ENCODE assay signal across 8 mouse cellular contexts in genomic region chr6:124465299-124465698, GRCm38 (mm10). TPM values are rescaled to one million over a fixed set of nuclear protein-coding genes. Genes with fewer than 3 reads are reported as not detected.
DNase-seq lines count a peak whose midpoint lies in the region; ATAC-seq and TF ChIP-seq lines count a peak whose summit lies in the region.

No protein-coding gene starts in this region.

- no peaks in the 10 kb centered on the region for H3K79me2 ChIP-seq in myocyte (ENCODE audit: control insufficient read depth, insufficient read depth)

- H3K9me3 ChIP-seq in kidney, embryonic 16.5 days (ENCODE audit: low read length) = no peaks in the 10 kb centered on the region
- no peaks in the 10 kb centered on the region for H3K9me3 ChIP-seq in embryonic facial prominence, embryonic 14.5 days (ENCODE audit: control insufficient read depth, low read length)
- H3K9me3 ChIP-seq in intestine, embryonic 15.5 days = no peaks in the 10 kb centered on the region

- no peak for ATAC-seq in kidney, embryonic 16.5 days (ENCODE audit: low FRiP score, low TSS enrichment)
- no peak for ATAC-seq in embryonic facial prominence, embryonic 14.5 days (ENCODE audit: low read depth)
- no peak for ATAC-seq in intestine, embryonic 15.5 days

- no peak overlapping the region for H3ac ChIP-seq in myocyte (ENCODE audit: control insufficient read depth, insufficient read length)

- peak overlapping the region; percentile 79 for H3K4me2 ChIP-seq in kidney, embryonic 16.5 days (replicated peaks; ENCODE audit: low read depth, low read length)
- H3K4me2 ChIP-seq in embryonic facial prominence, embryonic 14.5 days (ENCODE audit: low read depth, low read length) = peak overlapping the region; percentile 76
- H3K4me2 ChIP-seq in intestine, embryonic 15.5 days (replicated peaks) = peak overlapping the region; percentile 88
- peak overlapping the region; percentile 52 for H3K4me2 ChIP-seq in myocyte (ENCODE audit: low read depth)

- H3K36me3 ChIP-seq in kidney, embryonic 16.5 days (ENCODE audit: insufficient read depth, low read length) = no peaks in the 10 kb centered on the region
- no peaks in the 10 kb centered on the region for H3K36me3 ChIP-seq in embryonic facial prominence, embryonic 14.5 days (ENCODE audit: control insufficient read depth, insufficient read depth, low read length)
- H3K36me3 ChIP-seq in intestine, embryonic 15.5 days = no peaks in the 10 kb centered on the region
- H3K36me3 ChIP-seq in myocyte (ENCODE audit: control insufficient read depth, insufficient read depth) = no peaks in the 10 kb centered on the region

- H3K4me1 ChIP-seq in kidney, embryonic 16.5 days (ENCODE audit: insufficient read depth, low read length) = peaks cover 13% of the 10 kb centered on the region
- H3K4me1 ChIP-seq in embryonic facial prominence, embryonic 14.5 days (ENCODE audit: control insufficient read depth, insufficient read depth, low read length) = no peaks in the 10 kb centered on the region
- H3K4me1 ChIP-seq in intestine, embryonic 15.5 days (replicated peaks) = 0 out of 2 replicates have a peak, but pooled peaks cover 6% of the 10 kb centered on the region

- DNase-seq in kidney, postnatal 36 days = no peak
- DNase-seq in embryonic facial prominence, embryonic 14.5 days (ENCODE audit: low spot score) = no peak
- DNase-seq in right cerebral cortex, postnatal 25 days = no peak
- no peak for DNase-seq in gastrocnemius, adult 8-10 months (ENCODE audit: low spot score in 2 of 2)
- no peak for DNase-seq in adipocyte (ENCODE audit: low spot score)

- no peak overlapping the region for H3K27ac ChIP-seq in kidney, embryonic 16.5 days (ENCODE audit: low read length)
- H3K27ac ChIP-seq in embryonic facial prominence, embryonic 14.5 days (replicated peaks; ENCODE audit: low read depth, low read length) = no peak overlapping the region
- no peak overlapping the region for H3K27ac ChIP-seq in intestine, embryonic 15.5 days

- no peaks in the 10 kb centered on the region for H3K27me3 ChIP-seq in kidney, embryonic 16.5 days (ENCODE audit: insufficient read depth, low read length)
- H3K27me3 ChIP-seq in embryonic facial prominence, embryonic 14.5 days (replicated peaks; ENCODE audit: control insufficient read depth, insufficient read depth, low read length) = no peaks in the 10 kb centered on the region
- H3K27me3 ChIP-seq in intestine, embryonic 15.5 days (replicated peaks) = no peaks in the 10 kb centered on the region
- H3K27me3 ChIP-seq in myocyte (ENCODE audit: control insufficient read depth, insufficient read depth, insufficient read length) = peaks cover 33% of the 10 kb centered on the region

- TF ChIP-seq POLR2A in myocyte (IDR thresholded peaks at IDR 0.05; ENCODE audit: insufficient read length, low read depth) = no peak

- WGBS in kidney, embryonic 16.5 days = 41% methylated on average over 6 of the region's 6 CpGs
- WGBS in embryonic facial prominence, embryonic 14.5 days = 39% methylated on average over 6 of the region's 6 CpGs
- WGBS in intestine, embryonic 15.5 days = 43% methylated on average over 6 of the region's 6 CpGs

- peak overlapping the region; percentile 52 for H3K4me3 ChIP-seq in kidney, embryonic 16.5 days (ENCODE audit: low read length)
- H3K4me3 ChIP-seq in embryonic facial prominence, embryonic 14.5 days (ENCODE audit: low read depth, low read length) = peak overlapping the region; percentile 47
- peak overlapping the region; percentile 40 for H3K4me3 ChIP-seq in intestine, embryonic 15.5 days (replicated peaks)
- H3K4me3 ChIP-seq in myocyte = no peak overlapping the region

- peak overlapping the region; percentile 67; the same call in 1 of the 2 replicates for H3K9ac ChIP-seq in kidney, embryonic 16.5 days (replicated peaks; ENCODE audit: low read length)
- peak overlapping the region; percentile 61 for H3K9ac ChIP-seq in embryonic facial prominence, embryonic 14.5 days (ENCODE audit: low read depth, low read length)
- 0 out of 2 replicates have a peak overlapping the region, but pooled peaks have one; percentile 29 for H3K9ac ChIP-seq in intestine, embryonic 15.5 days

TF ChIP-seq in myocyte, 11 proteins besides CTCF, POLR2A, EP300 and RAD21:
- no peak for TF ChIP-seq TCF12 (IDR thresholded peaks at IDR 0.05; ENCODE audit: insufficient read depth, poor library complexity, severe bottlenecking)
- no peak for TF ChIP-seq MAX (IDR thresholded peaks at IDR 0.05; ENCODE audit: low read depth)
- no peak for TF ChIP-seq E2F4 (IDR thresholded peaks at IDR 0.05; ENCODE audit: insufficient read depth)
- no peak for TF ChIP-seq SRF (IDR thresholded peaks at IDR 0.05; ENCODE audit: control insufficient read depth, insufficient read length, low read depth)
- TF ChIP-seq MYOG (IDR thresholded peaks at IDR 0.05; ENCODE audit: control insufficient read depth in 1 of 3, insufficient read depth in 1 of 3, insufficient read length in 2 of 3, low read depth in 2 of 3) = no peak
- no peak for TF ChIP-seq MYOD1 (IDR thresholded peaks at IDR 0.05; ENCODE audit: control insufficient read depth in 1 of 3, insufficient read length in 2 of 3, low read depth in 2 of 3)
- TF ChIP-seq USF1 (IDR thresholded peaks at IDR 0.05; ENCODE audit: low read depth) = no peak
- TF ChIP-seq REST (IDR thresholded peaks at IDR 0.05; ENCODE audit: insufficient read depth, insufficient read length) = no peak
- TF ChIP-seq CEBPB (IDR thresholded peaks at IDR 0.05; ENCODE audit: insufficient read depth, poor library complexity, severe bottlenecking) = no peak
- no peak for TF ChIP-seq POLR2AphosphoS2 (IDR thresholded peaks at IDR 0.05; ENCODE audit: insufficient read length, low read depth)
- no peak for TF ChIP-seq TCF3 (IDR thresholded peaks at IDR 0.05; ENCODE audit: insufficient read length, low read depth)

RNA-seq across cellular contexts. Expression of gene Clstn3, which starts 0.7 kb away (rescaled TPM):
- polyA plus RNA-seq in kidney, embryonic 16.5 days (2015; fragmentation: Nextera tagmentation; extraction: Ambion mirVana) = 5.8 and 6.6 TPM in 2 replicates
- 7.7 and 9.7 TPM in 2 replicates for polyA plus RNA-seq in embryonic facial prominence, embryonic 14.5 days (2014; fragmentation: Nextera tagmentation; extraction: Ambion mirVana)
- polyA plus RNA-seq in intestine, embryonic 15.5 days (2015; fragmentation: Nextera tagmentation; extraction: Ambion mirVana) = 4.7 and 5.4 TPM in 2 replicates
- polyA plus RNA-seq in myocyte (2012; fragmentation: generic; extraction: Trizol) = 2.2 TPM
- total RNA-seq in gastrocnemius, adult 8-10 months (2022) = 1 to 10 TPM in 1 of 4 experiments, under 1 TPM in 3; 0.27 to 1.2 (median 0.48) TPM

RNA-seq across cellular contexts. Expression of gene C1rl, which starts 27.6 kb away (rescaled TPM):
- 1.8 and 2.2 TPM in 2 replicates for polyA plus RNA-seq in kidney, embryonic 16.5 days (2015; fragmentation: Nextera tagmentation; extraction: Ambion mirVana)
- 0.31 and 0.39 TPM in 2 replicates for polyA plus RNA-seq in embryonic facial prominence, embryonic 14.5 days (2014; fragmentation: Nextera tagmentation; extraction: Ambion mirVana)
- 2.3 and 2.5 TPM in 2 replicates for polyA plus RNA-seq in intestine, embryonic 15.5 days (2015; fragmentation: Nextera tagmentation; extraction: Ambion mirVana)
- 1.2 TPM for polyA plus RNA-seq in myocyte (2012; fragmentation: generic; extraction: Trizol)
- under 1 TPM in 3 of 4 experiments, not detected in 1; 0.34 to 0.51 (median 0.45) TPM for total RNA-seq in gastrocnemius, adult 8-10 months (2022)

RNA-seq across cellular contexts. Expression of gene C1ra, which starts 46.9 kb away (rescaled TPM):
- 11.7 and 13.9 TPM in 2 replicates for polyA plus RNA-seq in kidney, embryonic 16.5 days (2015; fragmentation: Nextera tagmentation; extraction: Ambion mirVana)
- polyA plus RNA-seq in embryonic facial prominence, embryonic 14.5 days (2014; fragmentation: Nextera tagmentation; extraction: Ambion mirVana) = 2.8 and 3.4 TPM in 2 replicates
- polyA plus RNA-seq in intestine, embryonic 15.5 days (2015; fragmentation: Nextera tagmentation; extraction: Ambion mirVana) = 3.6 and 4.0 TPM in 2 replicates
- polyA plus RNA-seq in myocyte (2012; fragmentation: generic; extraction: Trizol) = 1.9 TPM
- total RNA-seq in gastrocnemius, adult 8-10 months (2022) = 1 to 10 TPM; 3.6 to 7.5 (median 5.5) TPM

RNA-seq across cellular contexts. Expression of gene Pex5, which starts 50.4 kb away (rescaled TPM):
- 50.1 and 56.1 TPM in 2 replicates for polyA plus RNA-seq in kidney, embryonic 16.5 days (2015; fragmentation: Nextera tagmentation; extraction: Ambion mirVana)
- 38.6 and 43.6 TPM in 2 replicates for polyA plus RNA-seq in embryonic facial prominence, embryonic 14.5 days (2014; fragmentation: Nextera tagmentation; extraction: Ambion mirVana)
- 41.3 and 41.8 TPM in 2 replicates for polyA plus RNA-seq in intestine, embryonic 15.5 days (2015; fragmentation: Nextera tagmentation; extraction: Ambion mirVana)
- polyA plus RNA-seq in myocyte (2012; fragmentation: generic; extraction: Trizol) = 33.4 TPM
- total RNA-seq in gastrocnemius, adult 8-10 months (2022) = 10 to 100 TPM; 21.4 to 24.9 (median 22.9) TPM
